Mouse (Mus musculus) regulatory T cell (primary cell): Measurements from ENCODE around the gene Clrn3.
"Not testable (repeated sequence)": the region's sequence is repeated elsewhere in the genome, so short reads cannot be mapped to it uniquely, and the experiment has no call there.

Source experiments
- in situ Hi-C: fragments of 300-600 bp; cut with MboI, MseI; formaldehyde crosslinking; loops from one replicate; pipeline ENCODE4 v1.15.1; 2025; ENCODE audit warnings: high pct_unique_total_duplicates

Clrn3 gene

DNA sequence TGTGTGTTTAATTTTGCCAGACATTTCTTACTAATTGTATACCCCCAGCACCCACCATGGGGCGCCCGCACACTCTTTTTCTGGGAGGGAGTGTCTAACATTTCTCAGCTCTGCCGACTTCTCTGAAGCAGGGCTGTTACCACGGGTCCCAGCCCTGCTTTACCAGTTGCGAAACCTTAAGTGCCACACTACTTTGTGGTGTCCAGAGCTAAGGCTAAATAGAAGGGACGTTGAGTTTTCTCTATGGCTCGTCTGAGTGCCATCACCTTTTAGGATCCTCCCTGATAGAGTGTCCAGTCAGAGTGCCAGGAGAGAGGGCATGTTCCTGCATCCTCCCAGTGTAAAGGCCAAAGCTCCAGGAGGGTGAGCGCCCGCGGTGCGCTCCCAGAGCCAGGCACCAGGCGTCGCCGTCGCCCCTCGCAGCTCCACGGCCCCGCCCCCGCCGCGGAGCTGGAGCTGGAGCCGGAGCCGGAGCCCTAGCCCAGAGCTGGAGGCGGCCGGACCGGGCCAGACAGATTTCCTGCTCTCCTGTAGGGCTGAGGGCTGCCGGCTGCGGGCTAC lies 9.0 kb upstream of the Clrn3 start, which contains the start of gene Ptpre:
Gene Ptpre, plus strand, starts transcription at position 141 of the 561 bp plus-strand sequence.
- in situ Hi-C loops: loop anchor here (5.0 to 25.0 kb wide), 2 partner anchors 90 to 1875 kb away; partner anchors contain the start of gene 9430038I01Rik

DNA sequence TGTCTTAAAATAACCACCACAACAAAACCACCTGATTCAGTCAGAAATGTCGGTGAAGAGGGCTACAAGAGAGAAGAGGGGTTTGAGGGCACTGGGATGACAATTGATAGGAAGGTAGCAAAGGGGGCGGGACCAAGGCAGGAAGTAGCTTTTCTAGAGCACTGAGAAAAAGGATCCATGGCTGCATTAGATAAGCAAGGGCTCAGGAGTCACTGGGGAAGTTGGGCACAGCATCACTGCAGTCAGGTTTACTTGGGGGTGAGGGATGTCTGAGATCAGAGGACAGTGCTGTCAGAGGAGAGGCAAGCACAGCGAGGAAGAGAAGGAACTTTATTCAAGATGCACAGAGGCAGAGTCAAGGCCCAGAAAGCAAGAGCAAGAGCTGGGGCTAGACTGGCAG lies 7.5 kb upstream of the Clrn3 start:
- in situ Hi-C loops: loop anchor here (5.0 to 25.0 kb wide), 2 partner anchors 91 to 1876 kb away; partner anchors contain the start of gene 9430038I01Rik

DNA sequence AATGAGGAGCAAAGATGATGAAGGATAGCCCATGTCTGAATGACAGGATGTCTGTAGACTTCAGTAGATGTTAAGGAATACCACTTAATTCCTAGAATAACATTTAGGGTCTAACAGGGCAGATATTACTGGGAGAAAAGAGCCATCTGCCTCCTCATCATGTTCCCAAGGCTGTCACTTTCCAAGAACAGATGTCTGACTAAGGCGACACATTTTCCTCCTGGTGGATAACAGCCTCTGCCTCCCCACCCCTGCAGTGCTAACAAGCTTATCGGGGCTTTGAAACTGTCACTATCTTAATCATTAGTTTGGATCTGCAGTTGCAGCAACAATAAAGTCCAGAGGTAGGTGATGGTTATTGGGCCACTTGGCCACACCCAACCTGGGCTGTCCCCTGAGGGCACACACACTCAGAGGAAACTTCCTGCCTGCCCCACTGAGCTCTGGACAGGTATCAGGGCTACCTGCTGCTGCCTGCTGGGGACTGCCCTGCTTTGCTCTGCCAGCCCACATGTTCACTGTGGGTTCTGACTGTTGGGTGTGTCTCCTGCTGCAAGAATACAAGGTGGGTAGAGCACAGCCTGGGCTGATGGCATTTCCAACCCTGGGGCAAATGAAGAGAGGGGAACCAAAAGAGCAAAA lies 6.2 kb upstream of the Clrn3 start:
- in situ Hi-C loops: loop anchor here (5.0 to 25.0 kb wide), 2 partner anchors 93 to 1878 kb away; partner anchors contain the start of gene 9430038I01Rik

DNA sequence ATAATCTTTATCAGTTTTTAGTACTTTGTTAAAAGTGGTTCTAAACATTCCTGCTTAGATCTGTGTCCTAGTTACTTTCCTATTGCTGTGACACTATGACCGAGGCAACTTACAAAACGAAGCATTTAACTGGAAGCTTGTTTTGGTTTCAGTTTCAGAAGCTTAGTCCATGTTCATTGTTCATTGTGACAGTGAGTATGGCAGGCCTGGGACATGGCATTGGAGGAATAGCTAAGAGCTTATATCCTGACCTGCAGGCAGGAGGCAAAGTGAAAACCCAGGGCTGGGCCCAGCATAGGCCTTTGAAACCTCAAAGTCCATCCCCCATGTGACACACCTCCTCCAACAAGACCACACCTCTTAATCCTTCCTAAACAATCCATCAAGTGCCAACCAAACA lies 614 bp upstream of the Clrn3 start:
- in situ Hi-C loops: loop anchor here (25.0 kb wide), 1 partner anchor 1883 kb away; the partner anchor contains the start of gene 9430038I01Rik

- in situ Hi-C loops: loop anchor here (25.0 kb wide), 1 partner anchor 1885 kb away; the partner anchor contains the start of gene 9430038I01Rik
These were observed 1.3 kb downstream of the Clrn3 start for GRCm38 (mm10) chr7:135527169-135527568.

GRCm38 (mm10) chr7:135526574-135527152 lies 1.8 kb downstream of the Clrn3 start:
- in situ Hi-C loops: loop anchor here (25.0 kb wide), 1 partner anchor 1886 kb away; the partner anchor contains the start of gene 9430038I01Rik

GRCm38 (mm10) chr7:135524424-135524967 lies 4.0 kb downstream of the Clrn3 start:
- in situ Hi-C loops: no loop called here

GRCm38 (mm10) chr7:135523981-135524380 lies 4.5 kb downstream of the Clrn3 start:
- in situ Hi-C loops: no loop called here

DNA sequence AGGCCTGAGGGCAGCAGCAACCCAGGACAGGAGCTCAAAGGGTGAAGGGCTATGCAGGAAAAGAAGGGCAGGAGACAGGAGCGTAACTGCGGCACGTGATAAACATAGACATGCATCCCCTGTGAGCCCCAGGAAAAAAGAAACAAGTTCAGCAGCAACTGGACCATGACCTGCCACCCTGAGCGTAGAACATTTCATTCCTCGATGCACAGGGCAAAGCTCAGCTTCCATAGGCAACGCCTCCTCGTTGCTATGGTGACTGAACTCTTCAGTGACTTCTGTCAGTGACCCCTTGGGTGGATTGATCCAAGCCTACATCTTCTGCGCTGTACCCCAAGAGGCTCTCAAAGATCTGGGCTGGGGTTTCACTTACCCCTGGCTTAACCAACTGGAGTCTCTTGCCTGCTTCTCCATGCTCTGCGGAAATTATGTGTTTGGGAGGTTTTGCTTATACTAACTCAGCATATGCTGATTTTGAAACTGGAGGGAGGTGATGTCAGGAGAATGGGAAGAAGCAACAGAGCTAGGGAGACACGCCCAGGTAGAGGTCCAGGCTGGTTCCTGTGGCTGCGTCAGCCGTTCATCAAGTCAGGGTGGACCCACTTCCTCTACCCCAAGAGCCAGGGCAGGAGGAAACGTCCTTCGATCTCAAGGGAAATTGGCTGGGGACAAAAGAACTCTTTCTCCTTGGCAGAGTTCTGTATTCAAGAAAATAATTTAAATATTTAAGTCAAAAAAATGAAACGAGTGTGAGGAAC lies 6.5 kb downstream of the Clrn3 start:
- in situ Hi-C loops: no loop called here

- in situ Hi-C loops: no loop called here
These were observed 8.2 kb downstream of the Clrn3 start for GRCm38 (mm10) chr7:135520241-135520640.

DNA sequence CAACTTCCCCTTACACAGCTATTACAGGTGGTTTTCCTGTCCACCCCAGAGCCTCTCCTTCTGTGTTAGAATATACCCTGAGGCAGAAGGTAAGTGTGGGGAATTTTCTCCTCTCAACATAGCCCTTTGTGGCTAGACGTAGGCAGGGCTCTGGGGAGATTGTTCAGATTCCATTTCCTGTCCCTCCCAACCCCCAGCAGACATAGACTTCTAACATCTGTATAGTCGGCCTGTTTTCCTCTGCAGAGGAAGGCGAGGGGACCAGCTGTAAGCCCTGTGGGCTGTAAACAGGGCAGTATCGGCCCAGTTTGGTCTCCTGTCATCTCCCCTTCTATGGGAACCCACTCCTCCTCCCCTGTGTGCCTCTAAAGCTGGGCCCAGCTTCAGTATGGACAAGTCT lies 11.3 kb downstream of the Clrn3 start:
- in situ Hi-C loops: no loop called here

DNA sequence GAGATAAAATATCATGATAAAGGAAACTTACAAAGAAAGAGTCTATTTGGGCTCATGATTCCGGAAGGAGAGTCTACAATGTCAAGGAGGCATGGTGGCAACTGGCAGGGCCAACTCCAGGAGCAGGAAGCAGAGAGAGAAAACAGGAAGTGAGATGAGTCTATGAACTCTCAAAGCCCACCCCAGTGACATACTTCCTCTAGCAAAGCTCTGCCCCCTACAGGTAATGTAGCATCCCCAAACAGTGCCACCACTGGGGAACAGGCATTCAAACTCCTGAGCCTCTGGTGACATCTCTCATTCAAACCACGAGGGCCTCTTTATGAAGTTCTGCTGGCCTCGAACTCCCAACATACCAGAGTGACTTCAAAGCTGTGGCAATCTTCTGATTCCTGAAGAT lies 16.7 kb downstream of the Clrn3 start:
- in situ Hi-C loops: no loop called here

DNA sequence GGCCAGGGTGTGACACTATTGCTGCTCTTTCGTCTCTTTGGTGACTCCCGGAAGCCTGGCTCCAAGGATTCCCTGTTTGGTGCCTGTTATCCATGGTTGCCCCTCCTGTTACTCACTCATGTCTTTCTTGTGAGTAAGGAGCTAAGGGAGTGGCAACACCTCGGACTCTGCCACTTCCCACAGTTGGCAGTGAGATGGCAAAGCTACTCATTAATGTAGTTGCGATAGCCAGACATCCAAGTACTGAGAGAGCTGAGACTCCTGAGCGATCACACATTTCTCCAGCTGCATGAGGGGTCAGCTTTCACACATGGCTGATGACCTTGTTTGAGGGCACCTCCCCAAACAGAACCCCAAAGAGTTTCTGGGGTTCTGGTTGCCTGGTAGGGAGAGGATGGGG lies 18.0 kb downstream of the Clrn3 start:
- in situ Hi-C loops: no loop called here

DNA sequence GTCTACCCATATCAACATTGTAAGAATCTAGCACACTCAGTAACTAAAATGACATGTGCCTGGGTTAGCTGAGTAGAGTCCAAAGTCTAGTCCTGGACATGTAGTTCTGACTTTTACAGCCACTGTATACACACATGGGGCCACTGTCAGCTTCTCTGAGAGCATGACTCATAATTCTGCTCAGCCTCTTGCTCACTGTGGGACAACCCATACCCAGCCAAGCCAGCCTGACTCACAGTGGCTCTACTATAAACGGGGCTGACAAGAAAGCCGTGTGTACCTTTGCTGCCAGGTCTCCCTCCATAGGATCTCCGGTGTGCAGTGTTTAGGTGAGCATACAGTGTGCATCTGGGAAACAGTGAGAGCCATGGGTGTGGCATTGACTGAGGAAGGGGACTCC lies 19.2 kb downstream of the Clrn3 start:
- in situ Hi-C loops: no loop called here

- in situ Hi-C loops: no loop called here
These were observed 19.9 kb downstream of the Clrn3 start for GRCm38 (mm10) chr7:135508602-135509001.

DNA sequence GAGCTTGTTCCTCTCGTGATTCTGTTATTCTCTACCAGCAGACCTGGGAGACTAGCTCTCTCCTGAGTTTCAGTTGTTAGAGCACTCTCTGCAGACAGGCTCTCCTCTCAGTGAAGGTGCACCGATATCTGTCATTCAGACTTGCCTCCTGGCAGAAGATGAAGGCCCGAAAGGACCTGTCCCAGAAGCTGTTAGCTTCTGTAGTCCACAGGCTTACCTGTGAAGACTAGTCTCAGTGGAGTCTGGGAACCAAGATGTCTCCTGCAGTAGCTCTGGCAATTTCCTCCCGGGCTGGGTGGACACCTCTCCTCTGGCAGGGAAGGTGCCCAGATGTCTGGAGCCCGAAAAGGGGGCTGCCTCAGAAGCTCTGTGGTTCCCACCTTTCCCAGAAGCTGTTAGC lies 21.9 kb downstream of the Clrn3 start:
- in situ Hi-C loops: not testable (repeated sequence)

GRCm38 (mm10) chr7:135499403-135499802 lies 29.1 kb downstream of the Clrn3 start:
- in situ Hi-C loops: no loop called here

- in situ Hi-C loops: no loop called here
These were observed 29.8 kb downstream of the Clrn3 start for GRCm38 (mm10) chr7:135498565-135499186.

DNA sequence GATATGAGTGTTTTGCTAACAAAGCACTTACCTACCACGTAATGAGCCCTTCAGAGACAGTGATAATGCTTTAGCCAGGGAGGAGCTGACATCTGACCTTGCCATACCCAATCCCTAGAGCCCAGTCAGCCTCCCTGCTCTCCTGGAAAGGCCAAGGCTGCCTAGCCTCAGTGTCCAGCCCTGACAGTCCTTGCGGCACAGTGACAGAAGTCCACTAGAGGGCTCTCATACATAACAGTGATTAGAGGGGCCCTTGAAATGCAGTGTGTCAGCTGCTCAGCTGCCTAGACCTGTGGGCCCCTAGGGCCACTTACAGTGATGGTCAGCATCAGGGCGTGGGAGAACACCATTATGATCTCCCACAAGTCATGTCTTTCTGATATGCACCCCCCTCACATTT lies 33.2 kb downstream of the Clrn3 start:
- in situ Hi-C loops: no loop called here

DNA sequence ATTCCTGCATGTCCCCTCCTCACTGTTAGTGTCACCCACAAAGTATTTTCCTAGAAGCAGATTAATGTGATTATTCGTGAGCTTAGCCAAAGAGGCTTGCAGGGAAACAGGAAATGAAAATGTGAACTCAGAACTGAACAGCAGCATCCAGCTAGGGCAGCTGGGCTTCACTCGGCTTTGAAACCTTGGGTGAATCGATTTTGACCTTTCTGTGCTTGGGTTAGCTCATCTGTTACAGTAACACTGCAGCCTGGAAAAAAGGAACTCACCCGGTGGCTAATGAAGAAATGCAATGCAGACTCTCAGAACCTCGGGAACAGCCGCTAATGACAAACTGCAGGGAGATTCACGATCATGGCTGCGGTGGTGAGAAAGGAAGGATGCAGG lies 38.0 kb downstream of the Clrn3 start:
- in situ Hi-C loops: no loop called here
